Mouse (Mus musculus): Measurements from ENCODE around the gene Tdrd6.

DNA sequence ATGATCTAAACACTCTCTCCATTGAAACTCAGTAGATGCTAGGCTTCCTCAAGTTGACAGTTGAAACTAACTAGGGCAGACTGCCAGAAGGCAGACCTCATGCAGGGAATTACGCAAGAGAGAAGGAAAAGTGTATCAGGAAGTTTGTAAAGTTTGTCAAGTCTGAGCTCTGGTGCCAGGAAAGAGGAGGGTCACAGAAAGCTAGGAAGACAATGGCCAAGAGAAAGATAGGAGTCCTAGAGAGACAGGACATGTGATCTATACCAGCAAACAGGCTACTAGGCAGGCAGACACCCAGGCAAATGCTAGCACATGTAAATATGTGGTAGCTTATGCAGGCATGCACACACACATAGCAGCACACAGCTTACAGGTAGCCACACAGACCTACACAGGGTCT lies 45.1 kb upstream of the Tdrd6 start:
- TF ChIP-seq CTCF (IDR thresholded peaks at IDR 0.05; ENCODE audit: low read depth, low read length) (no peak), POLR2A (IDR thresholded peaks at IDR 0.05; ENCODE audit: borderline replicate concordance, low read depth, low read length) (no peak)

Data from bone marrow macrophage, adult 2 months (primary cell).